Mouse (Mus musculus) adrenal gland, adult 10 weeks (tissue): ENCODE measurements around the gene Cks1brt. TPM values are rescaled to one million over a fixed set of nuclear protein-coding genes. Genes with fewer than 3 reads are reported as not detected.

Source experiments
- polyA plus RNA-seq: library from polyadenylated mRNA; stranded (reverse); fragments of 350-450 nt; fragmentation: Illumina TruSeq; extraction: RNeasy Lipid Tissue Mini Kit (QIAGEN cat#74804); gene quantifications from one replicate; pipeline ENCODE4 v1.2.3, GENCODE M21; 2014; ENCODE audit warnings: low read depth, low replicate concordance

Gene Cks1brt
- polyA plus RNA-seq: not detected

GRCm38 (mm10) chr8:85151624-85152023 is at the start of gene Cks1brt:
Gene Cks1brt (plus strand): TSS chr8:85151924.

GRCm38 (mm10) chr8:85122995-85123394 is 28.7 kb upstream of the Cks1brt start, which contains the start of gene Zfp791:
Gene Zfp791 (minus strand): TSS chr8:85123095.

Other genes starting within 250 kb of the Cks1brt start
- gene Klf1, start 250.0 kb upstream of the Cks1brt start, polyA plus RNA-seq: not detected
- 10.7 TPM for gene Dnase2a, start 243.4 kb upstream of the Cks1brt start, polyA plus RNA-seq
- not detected for gene Mast1, start 214.6 kb upstream of the Cks1brt start, polyA plus RNA-seq
- gene Rtbdn, start 204.9 kb upstream of the Cks1brt start, polyA plus RNA-seq: not detected
- not detected for gene Gm49661, start 182.5 kb upstream of the Cks1brt start, polyA plus RNA-seq
- 79.1 TPM for gene Prdx2, start 182.3 kb upstream of the Cks1brt start, polyA plus RNA-seq
- gene Rnaseh2a, start 182.2 kb upstream of the Cks1brt start, polyA plus RNA-seq: 7.6 TPM
- gene Junb, start 173.2 kb upstream of the Cks1brt start, polyA plus RNA-seq: 0.99 TPM
- gene Hook2, start 161.3 kb upstream of the Cks1brt start, polyA plus RNA-seq: 1.8 TPM
- not detected for gene Best2, start 137.4 kb upstream of the Cks1brt start, polyA plus RNA-seq
- 16.1 TPM for gene Asna1, start 126.6 kb upstream of the Cks1brt start, polyA plus RNA-seq
- 15.8 TPM for gene Trir, start 125.1 kb upstream of the Cks1brt start, polyA plus RNA-seq
- 18.2 TPM for gene Tnpo2, start 115.0 kb upstream of the Cks1brt start, polyA plus RNA-seq
- gene Fbxw9, start 91.9 kb upstream of the Cks1brt start, polyA plus RNA-seq: 1.0 TPM
- not detected for gene Gm5741, start 83.9 kb upstream of the Cks1brt start, polyA plus RNA-seq
- 14.2 TPM for gene Dhps, start 80.2 kb upstream of the Cks1brt start, polyA plus RNA-seq
- gene Wdr83os, start 71.2 kb upstream of the Cks1brt start, polyA plus RNA-seq: 10.6 TPM
- gene Wdr83, start 70.6 kb upstream of the Cks1brt start, polyA plus RNA-seq: 2.3 TPM
- 5.0 TPM for gene Man2b1, start 68.7 kb upstream of the Cks1brt start, polyA plus RNA-seq
- 2.5 TPM for gene Zfp791, start 28.8 kb upstream of the Cks1brt start, polyA plus RNA-seq
- gene Olfr371, start 74.1 kb downstream of the Cks1brt start, polyA plus RNA-seq: not detected
- 38.1 TPM for gene Orc6, start 147.7 kb downstream of the Cks1brt start, polyA plus RNA-seq
- gene Vps35, start 147.9 kb downstream of the Cks1brt start, polyA plus RNA-seq: 471 TPM
- gene Mylk3, start 234.4 kb downstream of the Cks1brt start, polyA plus RNA-seq: 0.17 TPM